Mouse (Mus musculus) frontal cortex, adult 2 months (tissue): Measurements from ENCODE around the gene Nipa2. TPM values are rescaled to one million over a fixed set of nuclear protein-coding genes. Genes with fewer than 3 reads are reported as not detected.

Experiments used
- DNase-seq, 2 experiments: peaks; one replicate each; pipeline ENCODE4 v3.0.0; 2022; ENCODE audit warnings: low spot score in 1 of 2; ENCODE audit errors: extremely low spot score in 1 of 2
- polyA plus RNA-seq: library from polyadenylated mRNA; depleted of rRNA; stranded (reverse); fragments of >200 nt; gene quantifications from 2 replicates; pipeline ENCODE4 v1.2.3, GENCODE M21; 2012; rRNA removed

Gene Nipa2
- 24.8 and 25.8 TPM in 2 replicates for polyA plus RNA-seq

GRCm38 (mm10) chr7:55962004-55962908 is at the start of gene Nipa2:
Nipa2 (minus strand) TSS chr7:55962476.
- DNase-seq: peak; percentile 83 to 95

DNA sequence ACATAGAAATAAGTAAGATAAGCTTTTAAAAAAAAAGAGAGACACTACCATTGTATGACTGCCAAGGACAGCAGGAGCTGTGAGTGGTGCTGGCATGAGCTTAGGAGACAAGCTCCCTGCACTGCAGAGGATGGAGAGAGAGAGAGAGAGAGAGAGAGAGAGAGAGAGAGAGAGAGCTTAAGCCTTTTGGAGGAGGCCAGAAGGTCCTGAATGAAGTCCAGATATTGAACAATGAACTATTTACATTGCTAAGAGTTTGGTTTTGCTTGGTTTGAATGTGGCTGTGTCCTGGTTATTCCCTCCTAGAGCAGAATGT is 48.7 kb upstream of the Nipa2 start:
- DNase-seq: no peak

GRCm38 (mm10) chr7:56010318-56011017 is 48.2 kb upstream of the Nipa2 start:
- DNase-seq: no peak

GRCm38 (mm10) chr7:55998997-55999396 is 36.7 kb upstream of the Nipa2 start:
- DNase-seq: no peak

GRCm38 (mm10) chr7:55995013-55995412 is 32.7 kb upstream of the Nipa2 start:
- DNase-seq: peak in 1 of 2 experiments; percentile 47

DNA sequence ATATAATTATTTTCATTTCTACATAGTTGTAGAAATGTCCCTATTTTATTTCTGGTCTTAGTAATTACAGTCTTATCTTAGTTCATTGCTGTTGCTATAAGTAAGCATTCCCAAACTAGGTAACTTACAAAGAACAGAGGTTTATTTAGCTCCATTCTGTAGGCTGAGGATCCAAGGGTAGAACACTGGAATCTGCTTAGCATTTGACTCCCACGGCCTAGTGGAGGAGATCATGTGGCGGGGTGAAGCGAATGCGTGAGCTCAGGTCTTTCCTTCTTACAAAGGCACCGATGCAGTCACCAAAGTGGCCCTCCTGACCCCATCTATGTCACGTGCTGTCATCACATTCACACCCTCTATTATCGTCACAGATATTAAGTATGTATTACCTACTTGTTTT is 29.6 kb upstream of the Nipa2 start:
- no peak for DNase-seq

DNA sequence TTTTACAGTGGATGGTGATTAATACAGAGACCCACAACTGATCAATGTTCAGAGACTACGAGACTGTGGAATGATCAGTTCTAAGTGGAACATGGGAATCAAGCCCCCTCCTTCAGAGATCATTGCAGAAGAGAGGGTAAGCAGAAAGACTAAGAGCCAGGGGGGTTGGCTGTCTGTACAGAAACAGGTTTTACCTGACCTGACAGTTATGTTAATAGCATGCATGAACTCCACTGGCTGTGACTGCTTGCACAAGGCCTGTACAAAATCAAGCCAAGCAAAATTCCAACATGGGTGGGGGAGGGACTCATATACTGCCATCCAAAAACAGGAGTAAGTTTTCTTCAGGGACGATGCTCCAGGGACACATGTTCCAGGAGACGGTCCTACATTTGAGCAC is 28.9 kb upstream of the Nipa2 start:
- no peak for DNase-seq

DNA sequence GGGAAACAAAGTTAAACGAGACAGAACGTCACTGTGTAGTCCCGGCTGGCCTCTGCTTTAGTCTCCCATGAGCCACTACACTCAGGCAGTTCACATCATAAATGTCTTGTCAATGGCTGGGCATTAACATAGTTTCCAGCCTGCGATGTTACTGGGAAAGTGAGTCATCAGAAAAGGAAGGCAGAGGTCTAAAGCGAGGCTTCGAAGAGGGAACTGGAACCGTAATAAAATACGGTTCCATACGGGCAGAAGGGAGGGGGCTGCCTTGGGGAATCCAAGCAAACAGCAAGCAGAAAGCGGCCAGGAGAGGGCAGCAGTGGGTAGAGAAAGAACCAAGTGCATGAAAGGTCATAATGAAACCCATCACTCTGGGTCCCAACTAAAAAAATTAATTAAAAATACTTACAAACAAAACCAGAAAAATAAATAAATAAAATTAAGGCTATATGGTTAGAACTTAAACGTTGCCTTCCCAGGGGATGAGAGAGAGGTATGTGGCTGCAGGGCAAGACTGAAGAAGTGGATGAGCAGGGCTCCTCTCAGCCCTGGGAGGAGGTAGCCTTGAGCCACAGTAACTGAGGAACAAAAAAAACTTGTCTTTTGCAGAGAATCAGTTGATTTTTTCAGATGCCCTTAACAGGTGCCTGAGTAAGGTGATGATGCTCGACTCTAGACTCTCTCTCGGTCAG is 24.4 kb upstream of the Nipa2 start:
- peak; percentile 53 to 89 for DNase-seq

- DNase-seq: no peak
These were observed 22.5 kb upstream of the Nipa2 start for GRCm38 (mm10) chr7:55984754-55985153.

DNA sequence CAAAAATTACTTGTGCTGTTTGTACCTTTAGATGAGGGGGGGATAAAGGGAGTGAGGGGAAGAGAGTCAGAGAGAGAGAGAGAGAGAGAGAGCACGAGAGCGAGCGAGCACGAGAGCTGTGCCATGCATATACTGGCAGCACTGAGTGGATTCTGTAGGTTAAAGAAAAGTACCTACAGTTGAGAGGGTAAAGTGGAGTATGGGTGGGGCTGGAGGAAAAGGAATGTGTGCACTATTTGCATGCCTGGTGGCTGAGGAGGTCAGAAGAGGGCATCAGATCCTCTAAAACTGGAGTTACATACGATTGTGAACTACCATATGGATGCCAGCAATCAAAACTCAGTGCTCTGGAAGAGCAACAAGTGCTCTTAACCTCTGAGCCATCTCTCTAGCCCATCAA is 20.8 kb upstream of the Nipa2 start:
- DNase-seq: no peak

- no peak for DNase-seq
These were observed 19.9 kb upstream of the Nipa2 start for GRCm38 (mm10) chr7:55982010-55982700.

DNA sequence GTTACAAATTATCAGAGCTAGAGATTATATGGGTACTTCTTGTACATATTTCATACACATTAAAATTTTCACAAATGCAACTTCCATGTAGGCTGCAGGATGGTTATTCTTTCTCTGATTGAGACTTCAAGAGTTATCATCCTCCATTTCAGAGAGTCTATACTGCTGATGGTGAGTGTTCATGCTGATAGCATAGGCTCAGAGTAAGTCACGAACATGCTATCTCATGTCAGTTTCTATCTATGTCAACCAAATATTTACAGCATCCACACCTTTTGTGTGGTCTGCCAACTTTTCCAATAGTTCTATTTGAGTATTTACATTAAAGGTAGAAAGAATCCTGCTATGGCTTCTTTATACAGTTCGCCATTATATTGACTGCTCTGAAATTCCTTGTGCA is 19.2 kb upstream of the Nipa2 start:
- no peak for DNase-seq

- no peak for DNase-seq
These were observed 12.2 kb upstream of the Nipa2 start for GRCm38 (mm10) chr7:55974429-55974828.

DNA sequence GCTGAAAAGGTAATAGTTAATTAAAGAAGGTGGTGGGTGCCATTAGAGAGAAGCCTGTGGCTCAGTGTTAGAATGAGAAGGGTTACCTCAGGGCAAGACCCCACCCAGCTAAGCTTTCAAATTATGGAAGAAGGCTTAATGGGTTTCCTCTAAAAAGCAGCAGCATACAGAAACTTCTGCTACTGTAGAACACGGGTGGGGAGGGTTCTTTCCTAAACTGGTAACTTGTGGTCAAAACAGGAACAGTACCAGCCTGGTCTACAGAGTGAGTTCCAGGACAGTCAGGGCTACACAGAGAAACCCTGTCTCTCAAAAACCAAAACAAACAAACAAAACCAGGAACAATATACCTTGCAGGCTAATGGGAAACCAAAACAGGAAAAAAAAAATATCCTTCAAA is 7.1 kb upstream of the Nipa2 start:
- DNase-seq: no peak

GRCm38 (mm10) chr7:55968258-55968901 is 6.1 kb upstream of the Nipa2 start:
- peak in 1 of 2 experiments; percentile 56 for DNase-seq

DNA sequence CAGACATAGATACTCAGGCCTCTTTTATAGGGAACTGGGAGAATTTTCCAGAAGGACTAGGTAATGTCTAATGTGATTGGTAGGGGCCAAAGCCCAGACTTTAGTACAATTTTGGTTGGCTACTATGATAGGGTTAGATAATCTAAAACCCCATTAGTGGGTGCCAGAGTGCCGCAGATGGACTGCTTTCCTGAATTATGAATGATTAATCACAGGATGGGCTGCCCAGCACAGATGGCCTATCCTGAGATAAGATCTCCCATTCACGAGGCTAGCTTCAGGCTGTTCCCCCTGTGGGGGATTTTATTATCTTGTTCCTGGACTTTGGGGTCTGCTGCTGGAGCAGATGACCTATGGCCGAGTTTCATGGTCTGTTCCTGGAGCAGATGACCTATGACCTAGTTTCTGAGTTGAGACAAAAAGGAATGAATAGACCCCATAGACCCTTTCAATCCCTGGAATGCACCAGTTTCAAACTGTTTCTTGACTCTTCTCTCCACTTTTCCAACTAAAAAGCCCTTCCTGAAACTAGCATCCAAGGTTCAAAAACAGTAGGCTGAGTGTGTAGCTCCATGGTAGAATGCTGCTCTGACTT is 4.7 kb upstream of the Nipa2 start:
- DNase-seq: no peak

DNA sequence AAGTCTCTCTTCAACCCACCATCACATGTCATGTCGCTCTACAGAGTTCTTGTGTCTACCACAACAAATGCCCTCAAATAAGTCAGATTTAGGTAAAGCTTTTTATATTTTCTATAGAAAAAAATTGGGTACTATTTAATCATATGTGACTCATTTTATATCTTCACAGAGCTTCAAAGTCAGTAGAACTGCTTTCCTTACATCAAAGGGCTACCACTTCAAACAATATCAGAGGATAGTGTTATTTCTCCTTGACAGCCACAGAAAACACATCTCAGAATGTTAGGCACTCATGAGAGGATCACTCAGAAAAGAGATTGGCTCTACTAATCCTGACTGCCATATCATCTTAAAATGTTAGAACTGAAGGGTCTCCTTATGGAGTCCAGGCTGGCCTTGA is 1.8 kb downstream of the Nipa2 start:
- no peak for DNase-seq

DNA sequence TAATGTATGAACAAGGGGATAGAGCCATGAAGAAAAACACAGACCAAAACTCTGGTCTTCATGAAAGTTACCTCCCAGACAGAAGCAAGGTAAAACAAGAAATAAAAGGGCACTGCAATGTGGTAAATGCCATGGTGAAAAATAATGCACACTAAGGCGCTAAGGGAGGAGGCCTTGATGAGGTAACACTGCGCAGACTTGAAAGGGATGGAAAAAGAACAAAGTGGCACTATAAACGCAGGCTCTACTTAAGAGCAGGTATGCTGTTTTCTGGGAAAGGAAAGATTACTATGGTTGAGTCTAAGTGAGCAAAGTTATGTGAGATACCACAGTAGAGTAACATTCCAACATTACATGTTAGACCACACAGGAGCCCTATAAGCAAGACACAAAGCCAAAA is 2.5 kb downstream of the Nipa2 start:
- DNase-seq: no peak

DNA sequence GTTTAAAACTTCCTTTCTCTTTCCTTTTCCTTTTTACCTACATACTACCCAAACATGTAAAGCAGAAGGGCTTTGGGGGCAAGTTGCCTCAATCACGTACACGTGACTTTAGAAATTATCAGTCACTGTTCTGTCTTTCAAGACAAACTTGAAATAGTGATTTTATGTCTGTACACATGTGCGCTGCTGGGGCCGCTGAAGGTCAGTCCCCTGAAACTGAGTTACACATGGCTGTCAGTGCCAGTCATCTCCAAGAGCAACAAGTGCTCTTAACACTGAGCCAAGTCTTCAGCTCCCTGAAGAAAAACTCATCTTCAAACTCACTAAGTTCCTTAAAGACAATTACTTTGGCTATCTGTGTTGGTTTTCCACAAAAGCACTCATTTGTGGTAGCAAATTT is 4.4 kb downstream of the Nipa2 start:
- no peak for DNase-seq

GRCm38 (mm10) chr7:55957178-55957577 is 5.1 kb downstream of the Nipa2 start:
- no peak for DNase-seq
